Mouse (Mus musculus): Measurements from ENCODE around the gene Fos.

DNA sequence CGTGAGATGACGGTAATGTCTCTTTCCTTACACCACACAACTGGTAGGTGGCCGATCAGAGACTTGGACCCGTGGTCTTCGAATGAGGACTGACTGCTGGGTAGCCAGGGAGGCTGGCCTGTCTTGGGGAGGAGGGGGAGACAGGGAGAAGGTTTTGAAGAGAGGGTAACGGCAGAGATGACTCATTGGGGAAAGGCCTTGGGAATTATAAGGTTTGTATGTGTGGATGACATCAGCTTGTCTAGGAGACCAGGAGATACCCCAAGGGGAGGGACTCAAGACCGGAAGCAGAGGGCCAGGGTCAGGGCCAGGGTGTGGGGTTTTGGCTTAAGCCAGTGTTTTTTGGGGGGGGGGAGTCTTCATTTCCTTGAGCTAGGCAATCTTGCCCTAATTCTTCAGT, 22.6 kb downstream of the Fos start:
- TF ChIP-seq CTCF (IDR thresholded peaks at IDR 0.05) = no peak
- no peak for TF ChIP-seq EP300 (IDR thresholded peaks at IDR 0.05)
